27 mouse cellular contexts compared by ENCODE assay signal in the genomic region with DNA sequence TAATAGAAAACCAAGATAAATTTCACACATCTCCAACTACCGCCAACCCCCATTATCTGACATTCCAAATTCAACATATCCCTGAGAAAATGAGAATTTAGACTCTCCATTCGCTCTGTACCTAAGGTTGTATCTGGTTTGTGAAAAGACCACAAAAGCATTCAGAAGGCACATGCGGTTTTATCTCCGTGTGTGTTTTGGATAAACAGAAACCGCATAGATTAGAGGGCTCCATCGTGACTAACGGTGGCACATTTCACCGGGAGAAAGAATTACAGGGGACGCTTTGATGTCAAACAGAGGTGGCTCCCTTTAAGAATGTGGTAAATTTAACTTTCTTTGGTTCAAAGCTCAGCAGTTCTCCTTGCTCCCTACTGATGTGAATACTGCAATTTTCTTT.
DNase-seq lines count a peak whose midpoint lies in the region; ATAC-seq and TF ChIP-seq lines count a peak whose summit lies in the region.
"Had no signal": no experiment of that assay in that cellular context is flagged by ENCODE, and none has a peak within 500 bp of the region (broad histone marks: within the 10 kb centered on the region; RNA-seq: fewer than 3 reads in every experiment).

No protein-coding gene starts in this region.

- H3K4me1 ChIP-seq in forebrain, embryonic 14.5 days (ENCODE audit: control insufficient read depth, insufficient read depth, low read length): peaks cover 57% of the 10 kb centered on the region
- peaks cover 6% of the 10 kb centered on the region; the same call in 1 of the 2 replicates for H3K4me1 ChIP-seq in forebrain, embryonic 11.5 days (replicated peaks; ENCODE audit: control insufficient read depth, insufficient read depth, low read length)
- H3K4me1 ChIP-seq in hindbrain, embryonic 10.5 days (replicated peaks): peaks cover 59% of the 10 kb centered on the region
- H3K4me1 ChIP-seq: intestine, embryonic 15.5 days had no signal

- no peak for ATAC-seq in forebrain, embryonic 14.5 days
- no peak for ATAC-seq in forebrain, embryonic 11.5 days (replicated peaks; ENCODE audit: low FRiP score)
- ATAC-seq in megakaryocyte progenitor cell, adult 5-6 weeks (replicated peaks; ENCODE audit: poor library complexity): peak; percentile 63
- ATAC-seq: hindbrain, embryonic 16.5 days; intestine, embryonic 15.5 days; Patski had no signal

- no peaks in the 10 kb centered on the region for H3K36me3 ChIP-seq in forebrain, embryonic 14.5 days (ENCODE audit: control insufficient read depth, insufficient read depth, low read length)
- H3K36me3 ChIP-seq in forebrain, embryonic 11.5 days (ENCODE audit: control insufficient read depth, insufficient read depth, low read length): no peaks in the 10 kb centered on the region
- H3K36me3 ChIP-seq in hindbrain, embryonic 10.5 days: peaks cover 3% of the 10 kb centered on the region; the same call in 1 of the 2 replicates
- H3K36me3 ChIP-seq: G1E; hindbrain, embryonic 13.5 days; intestine, embryonic 15.5 days had no signal

- TF ChIP-seq CTCF in layer of hippocampus, adult 2 months (conservative IDR thresholded peaks at IDR 0.05): no peak

- no peak overlapping the region for H3K4me2 ChIP-seq in forebrain, embryonic 14.5 days (ENCODE audit: low read length)
- no peak overlapping the region for H3K4me2 ChIP-seq in forebrain, embryonic 11.5 days (ENCODE audit: low read depth, low read length, severe bottlenecking)
- H3K4me2 ChIP-seq: embryonic facial prominence, embryonic 13.5 days; heart, embryonic 11.5 days; hindbrain, embryonic 13.5 days; intestine, embryonic 15.5 days had no signal

- no peak overlapping the region for H3K9ac ChIP-seq in forebrain, embryonic 14.5 days (ENCODE audit: low read length)
- no peak overlapping the region for H3K9ac ChIP-seq in forebrain, embryonic 11.5 days (ENCODE audit: low read length)
- H3K9ac ChIP-seq: embryonic facial prominence, embryonic 13.5 days; hindbrain, embryonic 13.5 days; intestine, embryonic 15.5 days had no signal

- no peaks in the 10 kb centered on the region for H3K27me3 ChIP-seq in forebrain, embryonic 14.5 days (replicated peaks; ENCODE audit: control insufficient read depth, insufficient read depth, low read length)
- H3K27me3 ChIP-seq in forebrain, embryonic 11.5 days (ENCODE audit: control insufficient read depth, insufficient read depth, low read length): no peaks in the 10 kb centered on the region
- H3K27me3 ChIP-seq in hindbrain, embryonic 10.5 days (ENCODE audit: insufficient read depth, poor library complexity, severe bottlenecking): no peaks in the 10 kb centered on the region
- H3K27me3 ChIP-seq: CH12.LX; embryonic facial prominence, embryonic 13.5 days; hindbrain, embryonic 13.5 days; intestine, embryonic 15.5 days; Patski had no signal

- WGBS in forebrain, embryonic 14.5 days: 32% methylated on average over 9 of the region's 9 CpGs
- WGBS in forebrain, embryonic 11.5 days: 49% methylated on average over 9 of the region's 9 CpGs
- WGBS in hindbrain, embryonic 10.5 days: 58% methylated on average over 9 of the region's 9 CpGs

- 0 out of 2 replicates have a peak overlapping the region, but pooled peaks have one; percentile 46 for H3K27ac ChIP-seq in forebrain, embryonic 14.5 days (ENCODE audit: low read depth, low read length)
- H3K27ac ChIP-seq in forebrain, embryonic 11.5 days (ENCODE audit: low read depth, low read length): no peak overlapping the region
- peak overlapping the region; percentile 65 for H3K27ac ChIP-seq in layer of hippocampus, adult 2 months
- no peak overlapping the region for H3K27ac ChIP-seq in hindbrain, embryonic 10.5 days
- H3K27ac ChIP-seq: embryonic facial prominence, embryonic 10.5 days; embryonic facial prominence, embryonic 13.5 days; gastrocnemius, adult 2 months; hindbrain, embryonic 13.5 days; intestine, embryonic 15.5 days had no signal

- H3K4me3 ChIP-seq in forebrain, embryonic 14.5 days (ENCODE audit: low read depth, low read length): no peak overlapping the region
- no peak overlapping the region for H3K4me3 ChIP-seq in forebrain, embryonic 11.5 days (ENCODE audit: low read depth, low read length)
- H3K4me3 ChIP-seq in layer of hippocampus, adult 2 months: no peak overlapping the region
- no peak overlapping the region for H3K4me3 ChIP-seq in hindbrain, embryonic 10.5 days
- H3K4me3 ChIP-seq: embryonic facial prominence, embryonic 10.5 days; embryonic facial prominence, embryonic 13.5 days; erythroblast, embryonic 14.5 days; gastrocnemius, adult 2 months; hindbrain, embryonic 13.5 days; intestine, embryonic 15.5 days had no signal

- no peaks in the 10 kb centered on the region for H3K9me3 ChIP-seq in forebrain, embryonic 14.5 days (replicated peaks; ENCODE audit: control insufficient read depth, low read length)
- no peaks in the 10 kb centered on the region for H3K9me3 ChIP-seq in forebrain, embryonic 11.5 days (ENCODE audit: control insufficient read depth, low read length)
- no peaks in the 10 kb centered on the region for H3K9me3 ChIP-seq in hindbrain, embryonic 10.5 days
- H3K9me3 ChIP-seq: embryonic facial prominence, embryonic 10.5 days; embryonic facial prominence, embryonic 13.5 days; hindbrain, embryonic 13.5 days; intestine, embryonic 15.5 days had no signal

- no peak for DNase-seq in forebrain, embryonic 14.5 days (ENCODE audit: low spot score)
- no peak for DNase-seq in forebrain, embryonic 11.5 days (ENCODE audit: low spot score)
- DNase-seq in layer of hippocampus, adult 2 months (ENCODE audit: low spot score in 2 of 2): no peak
- no peak for DNase-seq in layer of hippocampus, adult 11-12 months (ENCODE audit: low spot score)
- DNase-seq in c-Kit-positive CD71-positive TER-119-negative erythroid progenitor cells, embryonic 14.5 days (ENCODE audit: low read depth): peak; percentile 3
- DNase-seq in hindbrain, embryonic 10.5 days (ENCODE audit: low spot score): no peak
- DNase-seq: adrenal gland, postnatal 10 days; adrenal gland, postnatal 36 days; B cell, adult 2 months; cerebellum, adult 11 months; cerebellum, adult 2 months; cerebellum, adult 9-11 months; cerebellum, postnatal 25 days; embryo, embryonic 11 days; gastrocnemius, adult 2 months; gastrocnemius, postnatal 14 days had no signal

Comparison
In these comparisons a context has a peak if more than half of its experiments do, and no peak if none do; other contexts are left out.
1. H3K27ac ChIP-seq: peak in forebrain, embryonic 14.5 days (single experiment) and layer of hippocampus, adult 2 months (single experiment); none in forebrain, embryonic 11.5 days (single experiment) and hindbrain, embryonic 10.5 days (single experiment).